Mouse (Mus musculus): Measurements from ENCODE around the gene Robo1.
A peak's percentile ranks its signal among the peaks of the same experiment; 100 is the strongest.

- TF ChIP-seq EP300 (IDR thresholded peaks at IDR 0.05; ENCODE audit: insufficient read depth, low read depth, low read length): 0 out of 2 replicates have a peak, but pooled peaks have one; percentile 31
- TF ChIP-seq POLR2A (IDR thresholded peaks at IDR 0.05; ENCODE audit: insufficient read depth, low read length): no peak
- TF ChIP-seq CTCF (IDR thresholded peaks at IDR 0.05; ENCODE audit: low read depth, low read length): no peak
Measured at GRCm38 (mm10) chr16:73011313-73011712, 703.2 kb downstream of the Robo1 start.
